Mouse (Mus musculus) myocyte (in vitro differentiated cells): Measurements from ENCODE around the gene Ggt6.

Experiments used
- CEBPB ChIP-seq: IDR thresholded peaks from 2 replicates; pipeline ENCODE4 v1.6.1; 2011; ENCODE audit warnings: mild to moderate bottlenecking, moderate library complexity; ENCODE audit not compliant: poor library complexity, insufficient read depth, severe bottlenecking
- E2F4 ChIP-seq: IDR thresholded peaks from one replicate; pipeline ENCODE4 v1.6.1; 2011; ENCODE audit warnings: mild to moderate bottlenecking, control low read depth, moderate library complexity; ENCODE audit not compliant: insufficient read depth
- MAX ChIP-seq: IDR thresholded peaks from one replicate; pipeline ENCODE4 v1.6.1; 2011; ENCODE audit warnings: low read depth, mild to moderate bottlenecking, control low read depth
- MYOG ChIP-seq, 3 experiments: IDR thresholded peaks; one replicate each; pipeline ENCODE4 v1.6.1; 2011; ENCODE audit warnings: control low read depth in 2 of 3, low read depth in 2 of 3, mild to moderate bottlenecking in 2 of 3; ENCODE audit not compliant: insufficient read length in 2 of 3, control insufficient read depth in 1 of 3, insufficient read depth in 1 of 3
- POLR2A ChIP-seq: IDR thresholded peaks from one replicate; pipeline ENCODE4 v1.6.1; 2011; ENCODE audit warnings: low read depth, mild to moderate bottlenecking, control low read depth, moderate library complexity; ENCODE audit not compliant: insufficient read length
- POLR2AphosphoS2 ChIP-seq: IDR thresholded peaks from one replicate; pipeline ENCODE4 v1.6.1; 2011; ENCODE audit warnings: low read depth, control low read depth; ENCODE audit not compliant: insufficient read length
- REST ChIP-seq: IDR thresholded peaks from one replicate; pipeline ENCODE4 v1.6.1; 2011; ENCODE audit warnings: mild to moderate bottlenecking, control low read depth, moderate library complexity; ENCODE audit not compliant: insufficient read depth, insufficient read length
- TCF12 ChIP-seq: IDR thresholded peaks from one replicate; pipeline ENCODE4 v1.6.1; 2011; ENCODE audit warnings: mild to moderate bottlenecking, control low read depth; ENCODE audit not compliant: poor library complexity, insufficient read depth, severe bottlenecking
- TCF3 ChIP-seq: IDR thresholded peaks from one replicate; pipeline ENCODE4 v1.6.1; 2011; ENCODE audit warnings: low read depth, control low read depth; ENCODE audit not compliant: insufficient read length
- USF1 ChIP-seq: IDR thresholded peaks from one replicate; pipeline ENCODE4 v1.6.1; 2011; ENCODE audit warnings: low read depth, mild to moderate bottlenecking, control low read depth, moderate library complexity

DNA sequence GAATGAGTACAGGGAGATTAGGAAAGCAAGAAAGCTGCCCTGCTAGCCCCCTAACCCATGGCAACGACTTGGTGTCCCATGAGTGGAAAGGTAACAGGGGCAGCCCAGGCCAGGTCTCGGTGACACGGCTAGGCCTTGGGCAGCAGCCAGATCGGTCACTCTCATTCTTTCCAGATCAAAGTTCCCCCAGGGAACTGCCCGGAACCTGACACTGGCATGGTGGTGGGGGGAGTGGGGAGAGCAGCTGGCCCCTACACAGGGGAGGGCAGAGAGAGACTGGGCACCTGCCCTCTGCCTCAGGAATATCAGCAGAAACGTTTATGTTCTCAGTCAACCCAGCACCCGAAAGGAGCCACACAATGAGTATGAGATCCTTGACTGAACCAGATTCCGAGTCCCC, 17.1 kb upstream of the Ggt6 start:
- TF ChIP-seq POLR2A (no peak), REST (no peak), TCF12 (no peak), E2F4 (no peak), POLR2AphosphoS2 (no peak), USF1 (no peak), MYOG (IDR thresholded peaks at IDR 0.05; ENCODE audit: control insufficient read depth in 1 of 3, insufficient read depth in 1 of 3, insufficient read length in 2 of 3, low read depth in 2 of 3) (peak in 1 of 3 experiments; percentile 51), MAX (no peak), TCF3 (no peak), CEBPB (no peak)
